Mouse (Mus musculus) neutrophil, adult 5-6 weeks (primary cell): Measurements from ENCODE around the gene Krt12. TPM values are rescaled to one million over a fixed set of nuclear protein-coding genes. Genes with fewer than 3 reads are reported as not detected.
A peak's percentile ranks its signal among the peaks of the same experiment; 100 is the strongest.

Source experiments
- ATAC-seq: fragments of 151-379, 151-347 bp; 2 replicates; pipeline ENCODE4 v1.8.0; 2017; ENCODE audit warnings: mild to moderate bottlenecking, moderate TSS enrichment; ENCODE audit not compliant: insufficient number of reproducible peaks, poor library complexity, low FRiP score, severe bottlenecking; ENCODE audit errors: extremely low read depth
- total RNA-seq: library from RNA; stranded (forward); fragments of 200-1000 nt; gene quantifications from 2 replicates; pipeline ENCODE4 v1.2.3, GENCODE M21; 2017

Gene Krt12
- total RNA-seq, 1 experiment from 2014 or later: 0.58 TPM

DNA sequence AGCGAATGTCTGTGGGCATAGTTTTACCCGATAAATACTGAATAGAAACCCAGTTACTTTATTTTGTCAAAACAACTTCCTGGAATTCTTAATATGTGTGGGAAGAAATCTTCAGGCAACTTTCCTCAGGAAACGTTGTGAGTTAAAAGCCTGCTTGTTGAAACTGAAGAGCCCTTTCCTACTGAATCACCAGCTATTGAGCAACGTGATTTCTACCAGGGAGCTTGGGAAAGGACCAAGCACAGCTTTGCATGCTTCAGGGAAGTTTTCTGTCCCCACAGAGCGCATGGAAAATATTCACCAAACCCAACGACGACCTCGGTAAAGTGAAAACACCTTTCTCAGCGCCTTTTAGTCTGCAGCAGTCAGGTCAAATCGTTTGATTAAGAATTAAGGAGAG lies 15.9 kb downstream of the Krt12 start:
- ATAC-seq: no peak

DNA sequence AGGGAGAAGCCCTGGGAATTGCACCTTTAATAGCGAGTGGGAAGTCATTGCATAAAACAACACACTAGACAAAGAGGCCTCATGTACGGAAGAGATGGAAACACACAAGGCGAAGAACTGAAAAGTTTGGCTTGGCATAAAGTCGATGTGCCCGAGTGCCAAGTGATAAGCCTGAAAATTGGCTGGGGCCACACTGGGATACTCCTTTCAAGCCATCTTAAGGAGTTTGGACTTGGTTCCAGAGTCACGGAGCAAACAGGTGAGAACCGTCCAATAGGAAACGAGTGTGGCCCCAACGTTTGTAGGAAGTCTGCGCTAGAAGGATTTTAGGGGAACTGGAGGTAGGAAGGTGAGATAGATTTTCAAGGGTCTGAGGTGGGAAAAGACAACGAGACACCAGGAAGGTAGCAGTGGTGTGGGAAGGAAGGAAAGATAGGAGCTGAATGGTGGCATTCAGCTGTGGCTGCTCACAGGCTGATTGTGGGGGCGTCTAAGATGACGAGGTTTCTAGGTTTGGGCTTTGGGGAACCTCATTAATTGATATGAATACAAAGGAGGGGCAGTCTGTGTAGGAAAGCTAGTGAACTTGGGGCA lies 22.0 kb downstream of the Krt12 start:
- ATAC-seq: no peak

DNA sequence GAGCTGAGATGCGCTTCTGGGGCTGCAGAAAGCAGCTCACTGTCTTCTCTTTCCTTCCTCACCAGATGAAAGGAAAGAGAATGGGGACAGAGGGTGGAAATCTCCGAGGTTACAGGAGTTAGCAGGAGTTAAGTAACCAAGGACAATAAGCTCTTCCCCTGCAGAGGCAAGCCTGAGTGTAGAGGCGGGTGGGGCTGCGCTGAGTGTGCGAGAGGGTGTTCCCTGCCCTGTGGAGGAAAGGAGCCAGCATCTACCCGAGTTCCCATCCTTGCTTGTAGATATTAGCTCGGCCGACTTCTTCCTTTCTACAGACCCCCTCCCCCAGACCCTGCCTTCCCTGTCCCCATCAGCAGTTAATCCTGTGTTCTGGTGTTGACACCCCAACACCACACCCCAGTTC lies 23.2 kb downstream of the Krt12 start:
- ATAC-seq: 0 out of 2 replicates have a peak, but pooled peaks have one; percentile 1

DNA sequence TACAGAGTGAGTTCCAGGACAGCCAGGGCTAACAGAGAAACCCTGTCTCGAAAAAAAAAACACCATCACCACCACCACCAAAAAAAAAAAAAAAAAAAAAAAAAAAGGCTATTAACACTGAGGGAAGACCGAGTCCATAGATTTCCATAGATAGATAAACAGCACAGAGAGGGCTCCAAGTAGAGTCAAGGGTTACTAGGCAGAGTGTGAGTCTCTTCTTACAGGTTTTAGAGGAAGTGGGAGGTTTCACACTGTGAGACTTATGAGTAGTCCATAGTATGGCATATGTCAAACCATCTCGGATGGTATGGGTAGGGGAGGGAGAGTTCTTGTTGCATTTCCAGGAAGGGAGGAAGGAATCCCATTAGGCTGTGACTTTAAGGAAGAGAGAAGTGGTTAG lies 24.0 kb downstream of the Krt12 start:
- no peak for ATAC-seq

DNA sequence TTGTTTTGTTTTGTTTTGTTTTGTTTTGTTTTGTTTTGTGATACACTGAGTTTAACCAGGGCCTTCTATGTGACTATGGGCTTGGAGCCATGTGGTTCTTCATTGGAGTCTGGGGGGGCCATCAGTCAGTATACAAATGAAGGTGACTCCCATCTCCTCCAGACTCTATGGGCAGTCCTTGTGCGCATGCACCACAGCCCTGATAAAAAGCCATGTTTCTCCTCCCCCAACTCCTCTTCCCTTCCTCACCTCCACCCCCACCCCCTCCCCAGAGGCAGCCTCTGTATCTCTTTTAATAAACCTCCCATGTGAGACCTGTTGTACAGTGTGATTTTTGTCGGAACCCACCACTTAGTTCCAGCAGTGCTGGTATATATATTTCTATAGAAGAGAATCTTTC lies 25.4 kb downstream of the Krt12 start:
- ATAC-seq: no peak

DNA sequence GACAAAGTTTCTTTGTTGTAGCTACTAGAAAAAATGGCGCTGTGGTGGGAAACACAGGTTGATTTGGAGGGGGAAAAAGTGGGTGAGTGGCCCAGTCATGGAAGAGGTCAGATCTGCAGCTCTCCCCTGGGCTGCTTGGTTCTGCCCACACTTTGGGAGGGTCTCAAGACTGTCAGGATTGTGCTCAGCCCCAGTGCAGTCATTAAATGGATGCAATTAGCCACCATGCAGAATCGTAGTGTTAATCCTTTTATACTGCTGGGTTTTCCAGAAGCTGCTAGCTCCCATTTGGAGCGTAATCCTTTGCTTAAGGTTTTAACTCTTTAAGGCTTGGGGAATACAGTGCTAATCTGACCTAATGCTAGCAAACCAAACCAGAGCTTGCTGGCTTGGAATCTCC lies 26.0 kb downstream of the Krt12 start:
- no peak for ATAC-seq

DNA sequence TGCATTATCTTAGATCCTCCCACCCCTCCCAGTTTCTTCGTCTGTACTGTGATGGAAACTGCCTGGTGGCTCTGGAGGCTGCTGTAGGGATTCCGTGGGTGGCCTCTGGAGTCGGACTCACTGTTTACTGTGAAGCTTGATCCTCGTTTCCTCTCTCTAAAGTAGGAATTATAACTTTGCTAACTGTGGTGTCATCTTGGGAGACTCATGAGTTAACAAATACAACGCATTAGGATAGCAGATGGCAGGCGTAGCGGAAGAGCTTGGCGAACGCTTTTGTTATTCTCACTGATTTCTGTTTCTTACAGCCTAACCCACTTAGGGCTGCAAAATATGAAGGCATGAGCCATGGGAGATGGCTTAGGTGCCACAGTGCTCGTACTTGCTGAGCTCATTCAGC lies 29.6 kb downstream of the Krt12 start:
- no peak for ATAC-seq

DNA sequence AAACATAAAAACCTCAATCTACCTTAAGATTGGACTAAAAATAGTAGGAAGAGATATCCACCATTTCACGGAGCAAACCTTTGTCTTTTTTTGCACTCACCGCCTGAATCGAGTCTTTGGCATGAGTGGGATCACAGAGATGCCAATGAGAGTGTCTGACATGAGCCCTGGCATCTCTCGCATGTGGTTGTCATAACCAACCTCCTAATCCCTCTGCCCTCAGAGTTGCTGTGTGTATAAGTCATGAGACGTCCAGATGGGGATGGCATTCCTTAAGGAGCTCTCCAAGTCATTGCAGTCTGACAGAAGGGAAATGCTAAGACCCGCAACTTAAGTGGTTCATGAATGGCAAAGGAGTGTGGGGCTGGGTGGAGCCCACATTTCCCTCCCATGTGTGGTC lies 30.7 kb downstream of the Krt12 start:
- no peak for ATAC-seq

DNA sequence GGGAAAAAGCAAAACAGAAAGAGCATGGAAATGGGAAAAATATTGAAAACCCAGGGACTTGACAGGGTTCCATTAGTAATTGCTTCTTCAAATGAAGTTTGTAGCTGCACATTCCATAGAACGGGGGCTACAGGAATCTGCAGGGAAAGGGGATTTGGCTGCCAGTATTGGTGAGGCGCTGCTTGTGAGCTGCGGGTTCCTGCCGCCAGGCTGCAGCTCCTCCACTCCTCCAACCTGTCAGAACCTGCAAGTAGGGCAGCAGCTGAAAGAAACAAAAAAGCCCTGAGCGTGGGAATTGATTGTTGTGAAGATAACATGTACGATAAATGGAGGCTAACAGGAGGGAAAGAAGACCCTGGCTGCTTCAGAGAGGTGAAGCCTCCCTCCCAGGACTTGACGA lies 31.2 kb downstream of the Krt12 start:
- no peak for ATAC-seq

DNA sequence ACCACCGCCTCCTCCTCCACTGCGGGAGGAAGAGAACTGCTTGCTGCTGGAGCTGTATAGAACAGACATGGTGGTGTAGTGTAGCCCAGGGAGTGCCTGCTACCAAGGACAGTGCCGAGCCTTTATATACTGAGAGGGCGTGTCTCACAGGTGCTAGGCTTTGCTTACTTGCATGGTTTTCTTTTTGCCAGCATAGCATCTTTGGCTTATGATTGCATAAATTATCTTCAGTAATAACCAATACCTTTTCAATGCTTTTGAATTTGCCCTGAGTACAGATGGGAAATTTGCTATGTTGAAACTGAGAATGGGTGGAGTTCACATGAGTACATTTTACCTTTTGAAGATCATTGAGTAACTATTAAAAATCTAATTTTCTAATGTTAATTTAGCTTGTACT lies 32.8 kb downstream of the Krt12 start, which contains the start of gene Krt10:
Gene Krt10, minus strand, starts transcription at position 101 of the 400 bp plus-strand sequence.
- no peak for ATAC-seq

DNA sequence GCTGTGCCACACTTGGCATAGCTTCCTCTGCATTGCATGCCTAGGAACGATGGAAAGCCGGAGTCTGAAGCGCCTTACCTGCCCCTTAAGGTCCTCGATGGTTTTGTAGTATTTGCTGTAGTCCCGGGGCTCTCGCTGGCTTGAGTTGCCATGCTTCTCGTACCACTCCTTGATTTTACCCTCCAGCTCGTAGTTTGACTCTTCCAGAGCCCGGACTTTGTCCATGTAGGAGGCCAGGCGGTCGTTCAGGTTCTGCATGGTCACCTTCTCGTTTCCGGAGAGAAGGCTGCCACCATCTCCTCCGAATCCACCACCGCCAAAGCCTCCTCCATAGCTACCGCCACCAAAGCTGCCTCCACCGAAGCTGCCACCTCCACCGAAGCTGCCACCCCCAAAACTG lies 33.4 kb downstream of the Krt12 start:
- ATAC-seq: no peak

DNA sequence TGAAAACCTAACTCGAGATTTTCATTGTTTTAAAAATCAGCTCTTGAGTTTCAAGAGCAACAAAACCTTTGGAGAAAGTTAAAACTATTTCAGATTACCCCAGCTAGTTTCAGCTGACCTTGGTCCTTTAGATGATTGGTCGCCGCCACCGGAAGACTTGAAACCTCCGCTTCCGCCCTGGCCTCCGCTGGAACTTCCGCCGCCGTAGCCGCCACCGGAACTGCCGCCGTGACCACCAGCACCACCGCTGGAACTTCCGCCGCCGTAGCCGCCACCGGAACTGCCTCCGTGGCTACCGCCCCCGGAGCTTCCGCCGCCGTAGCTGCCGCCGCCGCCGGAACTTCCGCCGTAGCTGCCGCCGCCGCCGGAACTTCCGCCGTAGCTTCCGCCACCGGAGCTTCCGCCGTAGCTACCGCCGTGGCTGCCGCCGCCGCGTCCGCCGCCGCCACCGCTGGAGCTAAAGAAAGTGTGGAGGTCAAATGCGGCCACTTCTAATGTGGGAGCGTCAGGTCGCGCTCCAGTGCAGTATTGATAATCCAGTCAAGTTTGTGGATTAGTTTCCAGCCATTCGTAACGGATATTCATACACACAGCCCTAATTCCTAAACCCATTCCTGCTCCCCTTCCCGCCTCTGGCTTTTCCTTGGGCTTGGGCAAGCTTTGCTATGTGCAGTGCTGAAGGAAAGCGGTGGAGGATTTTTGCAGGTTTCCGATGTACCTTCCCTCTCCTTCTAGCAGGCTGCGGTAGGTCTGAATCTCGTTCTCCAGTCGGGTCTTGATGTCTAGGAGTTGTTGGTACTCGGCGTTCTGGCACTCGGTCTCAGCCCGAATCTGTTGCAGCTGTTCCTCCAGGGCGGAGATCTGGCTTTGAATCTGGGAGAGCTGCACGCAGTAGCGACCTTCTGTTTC lies 36.0 kb downstream of the Krt12 start:
- ATAC-seq: peak; percentile 76

DNA sequence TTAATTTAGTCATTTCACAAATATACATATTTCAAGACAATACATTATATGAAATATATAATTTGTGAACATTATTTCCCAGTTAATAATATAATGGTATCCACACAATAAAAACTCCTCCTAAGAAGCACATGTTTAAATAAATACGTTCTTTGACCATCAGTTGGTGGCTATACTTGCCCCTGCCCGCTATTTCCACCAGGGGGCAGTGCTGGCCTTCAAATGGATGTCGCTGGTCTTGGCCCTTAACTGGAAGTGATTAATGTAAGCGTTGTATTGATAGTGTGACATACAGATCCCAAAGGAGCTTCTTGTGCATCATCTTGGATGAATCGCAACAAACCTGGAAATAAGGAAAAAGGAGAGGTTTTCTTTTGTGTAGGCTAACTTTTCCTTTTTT lies 42.5 kb downstream of the Krt12 start:
- peak; percentile 55; the same call in 1 of the 2 replicates for ATAC-seq

DNA sequence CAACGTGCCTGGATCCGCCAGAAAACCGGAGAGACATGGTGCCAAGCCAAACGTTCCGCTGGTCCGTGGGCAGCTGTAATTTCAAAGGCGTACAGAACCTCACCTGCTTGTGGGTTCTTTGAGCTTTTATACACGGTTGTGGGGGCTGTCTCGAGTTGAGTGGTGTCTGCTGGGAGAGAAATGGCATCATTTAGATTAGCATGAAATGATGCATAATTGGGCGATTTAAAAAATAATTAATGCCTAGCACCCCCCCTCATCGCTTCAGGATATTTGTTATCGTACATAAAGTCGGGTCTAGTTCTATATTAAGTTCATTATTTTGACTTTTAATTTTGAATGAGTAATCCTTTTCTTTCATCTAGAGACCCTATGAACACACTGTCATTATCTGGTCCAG lies 47.3 kb downstream of the Krt12 start, which contains the start of gene Krt28:
Gene Krt28, minus strand, starts transcription at position 101 of the 400 bp plus-strand sequence.
- ATAC-seq: no peak

DNA sequence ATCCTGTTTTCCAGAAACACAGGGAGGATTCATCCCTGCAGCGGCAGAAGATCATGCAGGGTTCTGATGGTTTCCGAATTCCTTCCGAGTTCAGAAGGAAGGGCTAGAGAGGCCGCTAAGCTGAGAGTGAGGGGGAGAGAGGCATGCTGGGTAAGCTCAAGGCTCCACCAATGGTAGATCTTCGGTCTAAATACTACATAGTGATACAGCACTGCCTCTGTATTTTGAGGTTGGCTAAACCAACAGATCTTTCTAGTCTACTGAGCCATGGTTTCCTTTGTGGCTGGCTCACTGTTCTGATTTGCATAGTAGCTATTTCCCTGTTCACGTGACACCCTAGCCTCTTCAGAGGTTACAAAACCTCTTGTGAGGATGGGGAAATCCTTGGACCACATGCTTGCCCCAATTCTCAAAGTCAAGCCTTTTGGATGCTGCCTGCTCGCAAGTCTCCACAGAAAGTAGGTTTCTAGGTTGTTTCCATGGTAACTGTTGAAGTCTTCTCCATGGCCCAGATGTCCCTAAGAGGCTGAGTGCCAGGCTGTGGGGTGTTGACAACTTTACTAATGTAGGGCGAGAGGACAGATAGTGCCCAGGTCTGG lies 52.1 kb downstream of the Krt12 start:
- ATAC-seq: peak; percentile 30; the same call in 1 of the 2 replicates

DNA sequence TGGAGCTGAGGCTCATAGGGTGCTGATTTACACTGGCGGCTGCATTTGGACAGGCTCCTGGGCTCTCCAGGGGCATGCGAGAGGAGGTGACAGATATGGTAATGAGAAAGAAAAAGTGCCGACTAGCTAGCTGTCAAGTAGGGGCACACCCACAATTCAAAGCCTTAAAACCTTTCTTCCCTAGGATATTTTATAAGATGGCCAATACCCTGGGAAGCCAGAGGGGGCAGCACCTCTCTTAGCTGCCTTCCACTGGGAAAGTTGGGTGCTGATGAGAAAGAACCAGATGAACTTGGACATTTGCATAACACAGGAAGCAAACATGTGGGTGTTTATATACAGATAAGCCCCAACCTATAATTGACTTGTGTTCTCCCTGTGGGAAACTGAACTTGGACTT lies 52.8 kb downstream of the Krt12 start:
- ATAC-seq: no peak

DNA sequence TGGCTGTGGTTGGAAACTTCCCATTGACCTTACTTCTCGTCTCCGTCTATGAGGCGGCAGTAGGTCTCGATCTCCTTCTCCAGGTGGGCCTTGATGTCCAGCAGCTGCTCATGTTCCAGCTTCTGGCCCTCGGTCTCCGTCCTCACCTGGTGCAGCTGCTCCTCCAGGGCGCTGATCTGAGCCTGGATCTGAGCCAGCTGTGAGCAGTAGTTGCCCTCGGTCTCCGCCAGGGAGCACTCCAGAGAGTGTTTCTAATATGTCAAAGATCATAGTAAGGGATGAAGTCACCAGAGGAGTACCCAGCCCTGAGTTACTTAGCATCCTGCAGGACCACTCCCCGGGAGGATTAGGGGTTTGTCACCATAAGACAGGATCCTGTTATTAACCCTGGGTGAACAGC lies 55.3 kb downstream of the Krt12 start:
- ATAC-seq: no peak
